Mouse (Mus musculus) midbrain, embryonic 16.5 days (tissue): ENCODE data around the gene Clmn. TPM values are rescaled to one million over a fixed set of nuclear protein-coding genes. Genes with fewer than 3 reads are reported as not detected.
A peak's percentile ranks its signal among the peaks of the same experiment; 100 is the strongest.

ENCODE experiments used
- ATAC-seq: fragments of 200-750 bp; cut with Nextera tagmentation; 2 replicates; pipeline ENCODE4 v1.8.0; 2017; ENCODE audit warnings: moderate TSS enrichment
- H3K27ac ChIP-seq: fragments of 300-500 bp; sonication (generic); 2 replicates; pipeline ENCODE4 v1.5.1; 2014; ENCODE audit warnings: mild to moderate bottlenecking, low read length, mixed read lengths
- H3K27me3 ChIP-seq: fragments of 300-500 bp; sonication (generic); 2 replicates; pipeline ENCODE4 v1.6.1; 2014; ENCODE audit warnings: low read depth, low read length, mixed read lengths; ENCODE audit not compliant: control insufficient read depth, insufficient read depth
- H3K36me3 ChIP-seq: fragments of 300-500 bp; sonication (generic); 2 replicates; pipeline ENCODE4 v1.6.1; 2014; ENCODE audit warnings: mild to moderate bottlenecking, low read length, moderate library complexity, mixed read lengths; ENCODE audit not compliant: control insufficient read depth, insufficient read depth
- H3K4me1 ChIP-seq: fragments of 300-500 bp; sonication (generic); 2 replicates; pipeline ENCODE4 v1.6.1; 2014; ENCODE audit warnings: mild to moderate bottlenecking, low read length, mixed read lengths; ENCODE audit not compliant: control insufficient read depth, insufficient read depth
- H3K4me2 ChIP-seq: fragments of 300-500 bp; sonication (generic); 2 replicates; pipeline ENCODE4 v1.6.1; 2014; ENCODE audit warnings: mild to moderate bottlenecking, low read length, mixed read lengths
- H3K4me3 ChIP-seq: fragments of 300-500 bp; sonication (generic); 2 replicates; pipeline ENCODE4 v1.5.1; 2014; ENCODE audit warnings: low read depth, mild to moderate bottlenecking, low read length, moderate library complexity, mixed read lengths
- H3K9ac ChIP-seq: fragments of 300-500 bp; sonication (generic); 2 replicates; pipeline ENCODE4 v1.6.1; 2014; ENCODE audit warnings: low read depth, low read length, mixed read lengths
- H3K9me3 ChIP-seq: fragments of 300-500 bp; sonication (generic); replicated peaks from 2 replicates; pipeline ENCODE4 v1.6.1; 2014; ENCODE audit warnings: mild to moderate bottlenecking, low read length, mixed read lengths; ENCODE audit not compliant: control insufficient read depth, poor library complexity, severe bottlenecking
- WGBS: fragments of 180-500 bp; shearing (Covaris S2); extraction: QIAGEN DNeasy Blood & Tissue Kit; methylation state at CpG from one replicate; pipeline ENCODE4 v1.1.7; 2014; 5-methylcytosine and 5-hydroxymethylcytosine counted together
- polyA plus RNA-seq: library from polyadenylated mRNA; unstranded; fragments of >200 nt; fragmentation: Nextera tagmentation; extraction: Ambion mirVana; gene quantifications from 2 replicates; pipeline ENCODE4 v1.2.1, GENCODE M21; 2015

Gene Clmn
- polyA plus RNA-seq, 1 experiment from 2014 or later: 0.97 TPM

- H3K9ac ChIP-seq: no peak overlapping the region
- ATAC-seq: no peak
- H3K27me3 ChIP-seq: no peaks in the 10 kb centered on the region
- H3K4me1 ChIP-seq: no peaks in the 10 kb centered on the region
- H3K4me2 ChIP-seq: no peak overlapping the region
- H3K27ac ChIP-seq: no peak overlapping the region
- whole genome bisulfite sequencing: 86% methylated on average over 7 of the region's 7 CpGs
- H3K4me3 ChIP-seq: no peak overlapping the region
- H3K36me3 ChIP-seq: no peaks in the 10 kb centered on the region
- H3K9me3 ChIP-seq: no peaks in the 10 kb centered on the region; the same call in 1 of the 2 replicates
These were observed 21.2 kb upstream of the Clmn start for GRCm38 (mm10) chr12:104886104-104886503.

- WGBS: 63% methylated on average over 5 of the region's 5 CpGs
- Histone ChIP-seq H3K4me3 (no peak overlapping the region), H3K36me3 (no peaks in the 10 kb centered on the region), H3K4me1 (no peaks in the 10 kb centered on the region), H3K27ac (no peak overlapping the region), H3K27me3 (no peaks in the 10 kb centered on the region), H3K9me3 (no peaks in the 10 kb centered on the region; the same call in 1 of the 2 replicates), H3K4me2 (no peak overlapping the region), H3K9ac (no peak overlapping the region)
- ATAC-seq: no peak
These were observed 17.7 kb upstream of the Clmn start for GRCm38 (mm10) chr12:104882533-104882932.

- no peak for ATAC-seq
- H3K27ac ChIP-seq: no peak overlapping the region
- no peaks in the 10 kb centered on the region; the same call in 1 of the 2 replicates for H3K9me3 ChIP-seq
- H3K9ac ChIP-seq: no peak overlapping the region
- no peak overlapping the region for H3K4me2 ChIP-seq
- WGBS: 50% methylated on average over 2 of the region's 2 CpGs
- no peaks in the 10 kb centered on the region for H3K27me3 ChIP-seq
- no peak overlapping the region for H3K4me3 ChIP-seq
- H3K4me1 ChIP-seq: no peaks in the 10 kb centered on the region
- no peaks in the 10 kb centered on the region for H3K36me3 ChIP-seq
These were observed 17.2 kb upstream of the Clmn start for GRCm38 (mm10) chr12:104882061-104882460.

- Histone ChIP-seq H3K27ac (no peak overlapping the region), H3K27me3 (no peaks in the 10 kb centered on the region), H3K4me3 (no peak overlapping the region), H3K4me2 (no peak overlapping the region), H3K9me3 (no peaks in the 10 kb centered on the region; the same call in 1 of the 2 replicates), H3K9ac (no peak overlapping the region), H3K4me1 (no peaks in the 10 kb centered on the region), H3K36me3 (no peaks in the 10 kb centered on the region)
- no peak for ATAC-seq
- 86% methylated on average over 4 of the region's 4 CpGs for WGBS
These were observed 16.7 kb upstream of the Clmn start for GRCm38 (mm10) chr12:104881518-104882060.

- Histone ChIP-seq H3K4me1 (no peaks in the 10 kb centered on the region), H3K36me3 (no peaks in the 10 kb centered on the region), H3K9ac (no peak overlapping the region), H3K27me3 (no peaks in the 10 kb centered on the region), H3K27ac (no peak overlapping the region), H3K9me3 (no peaks in the 10 kb centered on the region; the same call in 1 of the 2 replicates), H3K4me3 (no peak overlapping the region), H3K4me2 (no peak overlapping the region)
- WGBS: 61% methylated on average over 12 of the region's 12 CpGs
- ATAC-seq: no peak
These were observed 15.5 kb upstream of the Clmn start for GRCm38 (mm10) chr12:104880367-104880766.

- Histone ChIP-seq H3K4me1 (no peaks in the 10 kb centered on the region), H3K9ac (no peak overlapping the region), H3K27ac (no peak overlapping the region), H3K4me3 (no peak overlapping the region), H3K27me3 (no peaks in the 10 kb centered on the region), H3K4me2 (no peak overlapping the region), H3K36me3 (no peaks in the 10 kb centered on the region), H3K9me3 (no peaks in the 10 kb centered on the region; the same call in 1 of the 2 replicates)
- WGBS: 47% methylated on average over 10 of the region's 10 CpGs
- no peak for ATAC-seq
These were observed 14.7 kb upstream of the Clmn start for GRCm38 (mm10) chr12:104879577-104879989.

GRCm38 (mm10) chr12:104876053-104876452, 11.2 kb upstream of the Clmn start:
- Histone ChIP-seq H3K27ac (no peak overlapping the region), H3K9me3 (no peaks in the 10 kb centered on the region), H3K27me3 (no peaks in the 10 kb centered on the region), H3K4me3 (no peak overlapping the region), H3K4me1 (no peaks in the 10 kb centered on the region), H3K4me2 (no peak overlapping the region), H3K9ac (no peak overlapping the region), H3K36me3 (no peaks in the 10 kb centered on the region)
- 36% methylated on average over 2 of the region's 3 CpGs for WGBS
- ATAC-seq: 0 out of 2 replicates have a peak, but pooled peaks have one; percentile 29

- no peak overlapping the region for H3K4me3 ChIP-seq
- H3K27me3 ChIP-seq: no peaks in the 10 kb centered on the region
- H3K9ac ChIP-seq: no peak overlapping the region
- H3K27ac ChIP-seq: no peak overlapping the region
- H3K9me3 ChIP-seq: no peaks in the 10 kb centered on the region
- ATAC-seq: no peak
- WGBS: 95% methylated on average over 6 of the region's 6 CpGs
- no peak overlapping the region for H3K4me2 ChIP-seq
- no peaks in the 10 kb centered on the region for H3K36me3 ChIP-seq
- no peaks in the 10 kb centered on the region for H3K4me1 ChIP-seq
These were observed 7.1 kb upstream of the Clmn start for GRCm38 (mm10) chr12:104871987-104872386.

GRCm38 (mm10) chr12:104869737-104870136, 4.9 kb upstream of the Clmn start:
- Histone ChIP-seq H3K9me3 (no peaks in the 10 kb centered on the region), H3K9ac (no peak overlapping the region), H3K4me2 (no peak overlapping the region), H3K27ac (no peak overlapping the region), H3K4me1 (peaks cover 7% of the 10 kb centered on the region), H3K4me3 (no peak overlapping the region), H3K27me3 (no peaks in the 10 kb centered on the region), H3K36me3 (no peaks in the 10 kb centered on the region)
- ATAC-seq: no peak
- 82% methylated on average over 3 of the region's 3 CpGs for WGBS
